Mouse (Mus musculus) liver, embryonic 14.5 days (tissue): ENCODE results near the gene Tapbp. TPM values are rescaled to one million over a fixed set of nuclear protein-coding genes. Genes with fewer than 3 reads are reported as not detected.
A peak's percentile ranks its signal among the peaks of the same experiment; 100 is the strongest.
"Not testable (repeated sequence)": the region's sequence is repeated elsewhere in the genome, so short reads cannot be mapped to it uniquely, and the experiment has no call there.

Source experiments
- ATAC-seq: fragments of 200-750 bp; cut with Nextera tagmentation; 2 replicates; pipeline ENCODE4 v1.8.0; 2017; ENCODE audit warnings: moderate number of reproducible peaks, mild to moderate bottlenecking, moderate library complexity; ENCODE audit not compliant: insufficient read depth
- DNase-seq, 3 experiments: peaks; one replicate each; pipeline ENCODE4 v3.0.0-alpha.2; 2012 to 2013; ENCODE audit warnings: low read depth in 3 of 3, low spot score in 3 of 3
- H3K27ac ChIP-seq: fragments of 300-500 bp; sonication (generic); 2 replicates; pipeline ENCODE4 v1.5.1; 2014; ENCODE audit warnings: moderate library complexity, mild to moderate bottlenecking, control low read depth, inconsistent platforms
- H3K27me3 ChIP-seq: fragments of 300-500 bp; sonication (generic); 2 replicates; pipeline ENCODE4 v1.6.1; 2014; ENCODE audit warnings: mild to moderate bottlenecking, low read length, moderate library complexity; ENCODE audit not compliant: control insufficient read depth, insufficient read depth
- H3K36me3 ChIP-seq: fragments of 300-500 bp; sonication (generic); replicated peaks from 2 replicates; pipeline ENCODE4 v1.6.1; 2014; ENCODE audit warnings: low read depth; ENCODE audit not compliant: control insufficient read depth, insufficient read depth
- H3K4me1 ChIP-seq, 2 experiments: fragments of 200-500 bp in 1 of 2; fragments of 300-500 bp in 1 of 2; sonication (generic) in 1 of 2; replicated peaks; 2 replicates each; pipeline ENCODE4 v1.6.1; 2012 to 2014; ENCODE audit warnings: antibody characterized with exemption in 1 of 2, inconsistent platforms in 1 of 2, low read length in 1 of 2; ENCODE audit not compliant: control insufficient read depth in 2 of 2, insufficient read depth in 2 of 2
- H3K4me2 ChIP-seq: fragments of 300-500 bp; sonication (generic); 2 replicates; pipeline ENCODE4 v1.6.1; 2014; ENCODE audit warnings: low read depth, mild to moderate bottlenecking, control low read depth, moderate library complexity
- H3K4me3 ChIP-seq, 2 experiments: fragments of 200-500 bp in 1 of 2; fragments of 300-500 bp in 1 of 2; sonication (generic) in 1 of 2; 2 replicates each; pipeline ENCODE4 v1.5.1; 2012 to 2014; ENCODE audit warnings: low read depth in 2 of 2, low read length in 2 of 2, mild to moderate bottlenecking in 2 of 2, control low read depth in 1 of 2, inconsistent platforms in 1 of 2, moderate library complexity in 1 of 2; ENCODE audit not compliant: insufficient read depth in 1 of 2
- H3K9ac ChIP-seq: fragments of 300-500 bp; sonication (generic); replicated peaks from 2 replicates; pipeline ENCODE4 v1.6.1; 2014; ENCODE audit warnings: mild to moderate bottlenecking, control low read depth, moderate library complexity
- H3K9me3 ChIP-seq: fragments of 300-500 bp; sonication (generic); 2 replicates; pipeline ENCODE4 v1.6.1; 2016; ENCODE audit warnings: low read length, mixed read lengths; ENCODE audit not compliant: control insufficient read depth
- CTCF ChIP-seq: IDR thresholded peaks from 2 replicates; pipeline ENCODE4 v1.5.1; 2016; ENCODE audit warnings: antibody characterized with exemption, low read depth, control low read depth
- EP300 ChIP-seq: IDR thresholded peaks from 2 replicates; pipeline ENCODE4 v1.6.1; 2016; ENCODE audit warnings: antibody characterized with exemption, low read depth
- WGBS: fragments of 180-500 bp; shearing (Covaris S2); extraction: QIAGEN DNeasy Blood & Tissue Kit; methylation state at CpG from one replicate; pipeline ENCODE4 v1.1.7; 2014; ENCODE audit not compliant: insufficient replicate concordance; 5-methylcytosine and 5-hydroxymethylcytosine counted together
- polyA plus RNA-seq, 2 experiments: library from polyadenylated mRNA; depleted of rRNA in 1 of 2; stranded (reverse) in 1 of 2; unstranded in 1 of 2; fragments of >200 nt; fragmentation: Nextera tagmentation in 1 of 2; extraction: Ambion mirVana in 1 of 2; gene quantifications; 2 replicates each; pipeline versions ENCODE4 v1.2.1 to v1.2.3; 2012 to 2014

Gene Tapbp
- polyA plus RNA-seq, 2 experiments, result 10.6 to 24.0 TPM

- no peak for DNase-seq
- H3K36me3 ChIP-seq, result no peaks in the 10 kb centered on the region
- no peak for ATAC-seq
- no peak for TF ChIP-seq EP300
- no peak for TF ChIP-seq CTCF
- 78% methylated on average over 4 of the region's 4 CpGs for WGBS
- no peak overlapping the region for H3K4me3 ChIP-seq
- H3K9ac ChIP-seq, result no peak overlapping the region
- H3K4me2 ChIP-seq, result no peak overlapping the region
- peaks cover 39 to 57% of the 10 kb centered on the region in 2 experiments for H3K4me1 ChIP-seq
- H3K9me3 ChIP-seq, result no peaks in the 10 kb centered on the region
- no peaks in the 10 kb centered on the region for H3K27me3 ChIP-seq
- no peak overlapping the region for H3K27ac ChIP-seq
These were observed 14.0 kb upstream of the Tapbp start for GRCm38 (mm10) chr17:33901653-33902052.

- Histone ChIP-seq H3K4me1 (peaks cover 39 to 57% of the 10 kb centered on the region in 2 experiments), H3K27me3 (no peaks in the 10 kb centered on the region), H3K4me3 (no peak overlapping the region), H3K36me3 (no peaks in the 10 kb centered on the region), H3K9me3 (no peaks in the 10 kb centered on the region), H3K27ac (no peak overlapping the region), H3K4me2 (peak overlapping the region; percentile 36; the same call in 1 of the 2 replicates), H3K9ac (no peak overlapping the region)
- DNase-seq (no peak), ATAC-seq (no peak)
- 62% methylated on average over 4 of the region's 4 CpGs for WGBS
- TF ChIP-seq EP300 (no peak), CTCF (no peak)
These were observed 13.6 kb upstream of the Tapbp start for GRCm38 (mm10) chr17:33902079-33902478.

GRCm38 (mm10) chr17:33902491-33902890, 13.2 kb upstream of the Tapbp start:
- H3K4me1 ChIP-seq, result peaks cover 38 to 54% of the 10 kb centered on the region in 2 experiments

DNA sequence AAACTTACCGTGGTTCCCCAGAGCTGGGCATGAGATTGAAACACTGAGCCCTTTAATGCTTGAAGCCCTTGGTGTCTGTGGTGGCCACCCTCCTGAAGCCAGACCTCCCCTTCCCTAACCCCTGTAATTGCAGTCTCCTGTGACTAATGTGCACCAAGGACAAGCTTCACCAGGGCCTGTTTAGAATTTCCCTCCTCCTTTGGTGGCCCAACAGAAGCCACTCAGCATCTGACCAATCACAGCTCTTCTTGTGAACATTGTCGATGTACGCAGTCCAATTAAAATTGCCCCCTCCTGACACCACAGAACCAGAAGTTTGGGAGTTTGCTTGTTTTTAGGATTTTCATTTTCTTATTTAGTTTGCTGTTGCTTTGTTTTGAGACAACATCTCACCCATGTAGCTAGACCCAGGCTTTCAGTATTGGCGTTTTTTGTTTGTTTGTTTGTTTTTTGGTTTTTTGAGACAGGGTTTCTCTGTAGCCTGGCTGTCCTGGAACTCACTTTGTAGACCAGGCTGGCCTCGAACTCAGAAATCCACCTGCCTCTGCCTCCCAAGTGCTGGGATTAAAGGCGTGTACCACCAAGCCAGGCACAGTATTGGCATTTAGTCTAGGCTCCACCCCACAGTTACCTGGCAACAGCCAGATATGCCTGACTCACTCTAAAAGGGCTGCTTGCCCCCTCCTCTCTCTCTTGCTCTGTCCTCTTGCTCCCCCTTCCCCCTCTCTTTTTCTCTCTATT, 11.6 kb upstream of the Tapbp start:
- DNase-seq, H3K4me3 ChIP-seq, ATAC-seq, H3K36me3 ChIP-seq, H3K9ac ChIP-seq, H3K27me3 ChIP-seq, H3K4me2 ChIP-seq, H3K9me3 ChIP-seq, H3K27ac ChIP-seq: not testable (repeated sequence)
- 63% methylated on average over 6 of the region's 6 CpGs for WGBS
- H3K4me1 ChIP-seq, result peaks cover 36 to 48% of the 10 kb centered on the region in 2 experiments

More at GRCm38 (mm10) chr17:33902491-33902890, 13.2 kb upstream of the Tapbp start:
- ATAC-seq (no peak), DNase-seq (no peak)
- 17% methylated on average over 7 of the region's 7 CpGs for WGBS
- TF ChIP-seq CTCF (no peak), EP300 (no peak)
- Histone ChIP-seq H3K9me3 (no peaks in the 10 kb centered on the region), H3K27ac (peak overlapping the region; percentile 60), H3K4me2 (peak overlapping the region; percentile 36; the same call in 1 of the 2 replicates), H3K36me3 (no peaks in the 10 kb centered on the region), H3K4me3 (no peak overlapping the region), H3K27me3 (no peaks in the 10 kb centered on the region), H3K9ac (no peak overlapping the region)

DNA sequence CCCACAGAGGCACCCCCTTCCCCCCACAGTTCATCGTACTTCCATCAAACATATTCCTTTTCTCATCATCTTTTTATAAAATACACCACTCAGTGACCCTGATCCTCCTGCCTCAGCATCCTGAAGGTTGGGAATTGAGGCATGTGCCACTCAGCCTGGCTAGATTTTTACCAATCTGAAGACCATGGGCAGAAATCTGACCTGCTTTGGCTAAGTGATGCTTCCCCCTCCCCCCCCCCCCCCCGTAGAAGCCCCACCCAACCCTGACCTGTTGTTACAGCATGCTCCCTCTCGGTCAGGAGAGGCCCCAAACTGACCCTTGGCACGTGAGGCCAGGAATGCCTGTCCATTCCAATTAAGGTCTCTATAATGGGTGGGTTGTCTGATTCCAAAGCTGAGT, 10.9 kb upstream of the Tapbp start, which contains the start of gene Platr17:
TSS of gene Platr17 (plus strand) at position 301 of the 400 bp plus-strand sequence.
- peaks cover 30 to 40% of the 10 kb centered on the region in 2 experiments for H3K4me1 ChIP-seq
- H3K9me3 ChIP-seq, H3K36me3 ChIP-seq, H3K4me2 ChIP-seq, H3K27me3 ChIP-seq, ATAC-seq, H3K9ac ChIP-seq, H3K27ac ChIP-seq, DNase-seq, H3K4me3 ChIP-seq: not testable (repeated sequence)
- 33% methylated on average over 3 of the region's 4 CpGs for WGBS
